Mouse (Mus musculus) limb, embryonic 11.5 days (tissue): Measurements from ENCODE around the gene Snapc1. TPM values are rescaled to one million over a fixed set of nuclear protein-coding genes. Genes with fewer than 3 reads are reported as not detected.

Experiments
- ATAC-seq: fragments of 200-750 bp; cut with Nextera tagmentation; 2 replicates; pipeline ENCODE4 v1.8.0; 2017; ENCODE audit warnings: low read depth; ENCODE audit not compliant: insufficient number of reproducible peaks, low FRiP score, low TSS enrichment
- DNase-seq: peaks from one replicate; pipeline ENCODE4 v3.0.0-alpha.2; 2015; ENCODE audit warnings: low spot score
- H3K27ac ChIP-seq: fragments of 300-500 bp; sonication (generic); replicated peaks from 2 replicates; pipeline ENCODE4 v1.5.1; 2014; ENCODE audit warnings: low read depth, mild to moderate bottlenecking, low read length
- H3K27me3 ChIP-seq: fragments of 300-500 bp; sonication (generic); 2 replicates; pipeline ENCODE4 v1.6.1; 2014; ENCODE audit warnings: mild to moderate bottlenecking, low read length, mixed read lengths; ENCODE audit not compliant: control insufficient read depth, insufficient read depth
- H3K36me3 ChIP-seq: fragments of 300-500 bp; sonication (generic); 2 replicates; pipeline ENCODE4 v1.6.1; 2014; ENCODE audit warnings: mild to moderate bottlenecking, low read length, moderate library complexity, mixed read lengths; ENCODE audit not compliant: control insufficient read depth, insufficient read depth
- H3K4me1 ChIP-seq: fragments of 300-500 bp; sonication (generic); 2 replicates; pipeline ENCODE4 v1.6.1; 2014; ENCODE audit warnings: low read length, mixed read lengths; ENCODE audit not compliant: control insufficient read depth, insufficient read depth
- H3K4me2 ChIP-seq: fragments of 300-500 bp; sonication (generic); 2 replicates; pipeline ENCODE4 v1.6.1; 2014; ENCODE audit warnings: low read depth, mild to moderate bottlenecking, moderate library complexity; ENCODE audit not compliant: severe bottlenecking
- H3K4me3 ChIP-seq: fragments of 300-500 bp; sonication (generic); 2 replicates; pipeline ENCODE4 v1.5.1; 2014; ENCODE audit warnings: low read depth, low read length
- H3K9ac ChIP-seq: fragments of 300-500 bp; sonication (generic); 2 replicates; pipeline ENCODE4 v1.6.1; 2014; ENCODE audit warnings: mild to moderate bottlenecking, low read length
- H3K9me3 ChIP-seq: fragments of 300-500 bp; sonication (generic); 2 replicates; pipeline ENCODE4 v1.6.1; 2016; ENCODE audit warnings: low read length; ENCODE audit not compliant: control insufficient read depth
- WGBS: fragments of 180-500 bp; shearing (Covaris S2); extraction: QIAGEN DNeasy Blood & Tissue Kit; methylation state at CpG from one replicate; pipeline ENCODE4 v1.1.7; 2014; 5-methylcytosine and 5-hydroxymethylcytosine counted together
- polyA plus RNA-seq: library from polyadenylated mRNA; unstranded; fragments of >200 nt; fragmentation: Nextera tagmentation; extraction: Ambion mirVana; gene quantifications from 2 replicates; pipeline ENCODE4 v1.2.1, GENCODE M21; 2014

The Snapc1 gene
- polyA plus RNA-seq, 1 experiment from 2014 or later = 22.2 TPM

DNA sequence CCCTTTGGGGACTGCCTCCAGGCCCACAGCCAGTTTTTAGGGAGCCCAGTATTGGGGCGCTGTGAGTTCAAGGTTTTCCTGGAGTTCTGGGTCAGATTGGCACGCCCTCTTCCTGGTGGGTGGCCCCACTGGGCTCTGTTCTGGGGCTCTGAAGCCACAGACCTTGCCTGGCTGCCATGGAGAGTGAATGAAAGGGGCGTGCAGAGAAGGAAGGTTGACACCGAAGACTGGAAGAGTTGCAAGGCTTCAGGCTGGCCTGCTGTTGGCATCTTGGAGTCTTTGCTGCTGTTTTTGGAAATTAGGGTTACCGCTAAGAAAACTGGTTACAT is 33.8 kb downstream of the Snapc1 start:
- 0 out of 2 replicates have a peak, but pooled peaks have one; percentile 25 for ATAC-seq
- peak overlapping the region; percentile 46 for H3K4me3 ChIP-seq
- no peak for DNase-seq
- 32% methylated on average over 5 of the region's 5 CpGs for WGBS
- 0 out of 2 replicates have a peak, but pooled peaks cover 3% of the 10 kb centered on the region for H3K4me1 ChIP-seq
- no peaks in the 10 kb centered on the region for H3K36me3 ChIP-seq
- H3K4me2 ChIP-seq = peak overlapping the region; percentile 92
- no peak overlapping the region for H3K27ac ChIP-seq
- H3K9ac ChIP-seq = peak overlapping the region; percentile 69
- peaks cover 19% of the 10 kb centered on the region for H3K27me3 ChIP-seq
- no peaks in the 10 kb centered on the region for H3K9me3 ChIP-seq

DNA sequence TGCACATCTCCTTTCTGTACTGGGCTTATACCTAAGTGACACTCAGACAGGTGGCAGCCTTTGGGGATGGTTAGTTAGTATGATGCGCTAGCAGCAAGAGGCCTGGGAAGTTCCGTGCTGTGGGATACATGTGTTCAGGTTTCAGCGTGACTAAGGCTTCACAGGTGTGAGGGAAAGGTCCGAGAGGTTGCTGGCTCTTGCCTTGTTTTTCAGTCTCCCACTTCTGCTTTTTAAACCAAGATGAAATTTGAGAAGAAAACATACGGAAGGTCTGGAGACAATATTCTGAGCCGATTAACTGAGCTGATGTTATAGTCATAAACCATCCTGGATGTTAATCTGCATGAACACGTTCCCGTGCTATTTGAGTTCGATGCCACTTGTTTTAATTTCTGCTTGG is 38.2 kb downstream of the Snapc1 start:
- H3K4me3 ChIP-seq = no peak overlapping the region
- no peak for ATAC-seq
- H3K36me3 ChIP-seq = no peaks in the 10 kb centered on the region
- 0 out of 2 replicates have a peak, but pooled peaks cover 3% of the 10 kb centered on the region for H3K4me1 ChIP-seq
- H3K9me3 ChIP-seq = no peaks in the 10 kb centered on the region
- H3K27ac ChIP-seq = no peak overlapping the region
- no peak overlapping the region for H3K4me2 ChIP-seq
- WGBS = 81% methylated on average over 9 of the region's 9 CpGs
- no peak for DNase-seq
- no peak overlapping the region for H3K9ac ChIP-seq
- H3K27me3 ChIP-seq = peaks cover 9% of the 10 kb centered on the region

DNA sequence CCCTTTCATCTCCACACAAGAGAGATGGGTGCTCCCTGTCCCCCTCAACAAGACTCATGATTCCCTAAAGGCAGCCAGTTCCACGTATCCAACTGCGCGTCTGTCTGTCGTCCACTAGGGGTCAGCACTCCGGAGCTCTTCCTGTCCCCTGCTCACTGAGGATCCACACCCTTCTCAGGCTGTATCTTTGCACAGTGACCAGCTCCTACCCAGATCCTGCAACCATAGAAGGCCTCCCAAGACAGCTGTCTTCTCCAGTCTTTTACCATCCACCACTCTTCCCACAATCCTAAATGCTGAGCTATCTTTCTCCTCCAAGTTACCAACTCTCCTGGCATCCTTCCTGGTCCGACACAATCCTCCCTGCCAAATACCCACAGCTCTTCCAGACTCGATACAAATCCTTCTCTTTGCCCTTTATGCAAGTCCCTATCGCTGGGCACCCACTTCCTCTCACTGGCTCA is 45.2 kb downstream of the Snapc1 start:
- Histone ChIP-seq H3K36me3 (no peaks in the 10 kb centered on the region), H3K9me3 (no peaks in the 10 kb centered on the region), H3K9ac (no peak overlapping the region), H3K4me1 (no peaks in the 10 kb centered on the region), H3K27me3 (no peaks in the 10 kb centered on the region), H3K4me2 (no peak overlapping the region), H3K27ac (no peak overlapping the region), H3K4me3 (no peak overlapping the region)
- 23% methylated on average over 8 of the region's 8 CpGs for WGBS
- DNase-seq = peak; percentile 53
- 0 out of 2 replicates have a peak, but pooled peaks have one; percentile 35 for ATAC-seq

DNA sequence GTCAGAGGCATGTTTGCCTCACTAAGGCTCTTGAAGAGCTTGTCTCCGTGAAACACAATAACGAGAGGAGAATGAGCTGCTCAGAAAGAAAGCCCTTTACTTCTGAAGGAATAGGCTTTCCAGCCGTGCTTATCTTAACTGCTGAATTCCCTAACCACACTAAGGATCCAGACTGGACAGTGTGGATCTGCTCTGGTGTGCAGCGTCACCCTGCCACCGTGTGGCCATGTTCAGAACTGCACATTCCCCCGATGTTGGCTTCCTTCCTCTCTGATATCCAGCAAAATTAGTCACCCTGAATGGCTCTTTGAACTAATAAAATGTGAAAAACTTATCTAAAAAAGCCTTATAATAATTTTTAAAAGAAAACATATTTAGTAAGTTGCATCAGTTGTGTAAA is 49.5 kb downstream of the Snapc1 start:
- Histone ChIP-seq H3K9me3 (no peaks in the 10 kb centered on the region), H3K9ac (no peak overlapping the region), H3K27ac (no peak overlapping the region), H3K4me3 (no peak overlapping the region), H3K36me3 (no peaks in the 10 kb centered on the region), H3K4me1 (no peaks in the 10 kb centered on the region), H3K27me3 (no peaks in the 10 kb centered on the region), H3K4me2 (peak overlapping the region; percentile 5; the same call in 1 of the 2 replicates)
- 2% methylated on average over 6 of the region's 6 CpGs for WGBS
- ATAC-seq (peak; percentile 76; the same call in 1 of the 2 replicates), DNase-seq (peak; percentile 85)

DNA sequence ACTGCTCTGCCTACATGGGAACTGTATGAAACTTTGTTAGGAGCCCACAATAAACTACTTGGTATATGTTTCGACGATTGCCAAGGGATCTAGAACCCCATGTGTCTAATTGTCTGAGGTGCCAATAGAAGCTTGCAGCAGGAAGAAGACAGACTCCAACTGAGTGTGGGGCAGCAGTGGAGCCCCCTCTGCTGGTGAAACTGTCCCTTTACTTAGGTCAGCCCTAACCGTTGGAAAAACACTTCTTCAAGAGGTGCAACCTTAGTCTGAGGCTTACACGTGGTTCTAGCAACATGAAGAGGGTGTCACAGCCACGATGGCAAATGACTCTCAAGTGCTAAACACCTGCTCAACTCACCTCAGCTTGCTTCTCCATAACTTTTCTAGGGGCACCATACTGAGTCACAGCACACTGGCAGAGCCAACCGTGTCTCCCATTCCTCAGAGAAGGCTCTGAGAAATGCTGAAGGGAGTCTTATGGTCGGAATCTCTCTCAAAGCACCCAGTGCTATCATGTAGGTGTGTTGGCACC is 50.5 kb downstream of the Snapc1 start:
- H3K9ac ChIP-seq = no peak overlapping the region
- ATAC-seq (no peak), DNase-seq (no peak)
- H3K27ac ChIP-seq = no peak overlapping the region
- 61% methylated on average over 7 of the region's 7 CpGs for WGBS
- H3K27me3 ChIP-seq = no peaks in the 10 kb centered on the region
- H3K4me3 ChIP-seq = no peak overlapping the region
- no peaks in the 10 kb centered on the region for H3K9me3 ChIP-seq
- H3K36me3 ChIP-seq = no peaks in the 10 kb centered on the region
- no peaks in the 10 kb centered on the region for H3K4me1 ChIP-seq
- no peak overlapping the region for H3K4me2 ChIP-seq

DNA sequence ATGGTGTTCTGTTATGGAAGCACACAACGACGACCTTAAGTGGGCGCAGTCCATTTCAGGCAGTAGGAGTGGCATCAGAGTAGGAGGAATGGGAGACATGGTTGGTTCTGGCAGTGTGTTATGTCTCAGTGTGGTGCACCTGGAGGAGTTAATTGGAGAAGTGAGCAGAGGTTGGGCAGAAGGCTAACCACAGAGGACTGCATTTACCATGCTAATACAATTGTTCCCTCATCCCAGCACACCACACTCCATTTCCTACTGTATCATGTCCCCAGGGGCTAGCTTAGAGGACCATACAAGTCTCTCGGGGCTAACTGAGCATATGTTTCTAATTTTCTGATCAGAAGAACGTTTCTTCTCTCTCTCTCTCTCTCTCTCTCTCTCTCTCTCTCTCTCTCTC is 51.2 kb downstream of the Snapc1 start:
- H3K27me3 ChIP-seq = no peaks in the 10 kb centered on the region
- H3K27ac ChIP-seq = no peak overlapping the region
- H3K9me3 ChIP-seq = no peaks in the 10 kb centered on the region
- 62% methylated on average over 5 of the region's 5 CpGs for WGBS
- no peak overlapping the region for H3K4me2 ChIP-seq
- H3K9ac ChIP-seq = no peak overlapping the region
- DNase-seq = no peak
- H3K4me3 ChIP-seq = no peak overlapping the region
- no peaks in the 10 kb centered on the region for H3K4me1 ChIP-seq
- no peak for ATAC-seq
- no peaks in the 10 kb centered on the region for H3K36me3 ChIP-seq

DNA sequence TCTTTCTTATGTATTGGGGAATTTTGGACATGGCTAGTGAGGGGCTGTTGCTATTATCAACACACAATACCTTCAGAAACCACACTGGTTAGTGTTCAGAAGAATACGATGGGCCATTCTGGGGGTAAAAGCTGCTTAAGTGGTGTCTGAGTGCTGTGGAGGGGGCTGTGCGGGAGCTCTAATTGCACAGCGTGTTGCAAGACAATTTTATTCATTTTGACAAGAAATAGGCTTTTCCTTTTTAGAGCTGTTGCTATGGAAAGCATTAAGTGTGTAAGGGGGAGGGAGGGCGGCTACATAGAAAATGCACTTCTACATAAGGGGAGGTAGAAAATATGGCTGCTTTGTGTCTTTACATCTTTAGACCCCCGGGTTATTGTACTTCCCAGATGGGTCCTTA is 59.0 kb downstream of the Snapc1 start:
- ATAC-seq (no peak), DNase-seq (no peak)
- Histone ChIP-seq H3K4me2 (no peak overlapping the region), H3K4me3 (no peak overlapping the region), H3K9me3 (no peaks in the 10 kb centered on the region), H3K27ac (no peak overlapping the region), H3K27me3 (no peaks in the 10 kb centered on the region), H3K9ac (no peak overlapping the region), H3K36me3 (no peaks in the 10 kb centered on the region), H3K4me1 (no peaks in the 10 kb centered on the region)
- WGBS = 78% methylated on average over 5 of the region's 5 CpGs

DNA sequence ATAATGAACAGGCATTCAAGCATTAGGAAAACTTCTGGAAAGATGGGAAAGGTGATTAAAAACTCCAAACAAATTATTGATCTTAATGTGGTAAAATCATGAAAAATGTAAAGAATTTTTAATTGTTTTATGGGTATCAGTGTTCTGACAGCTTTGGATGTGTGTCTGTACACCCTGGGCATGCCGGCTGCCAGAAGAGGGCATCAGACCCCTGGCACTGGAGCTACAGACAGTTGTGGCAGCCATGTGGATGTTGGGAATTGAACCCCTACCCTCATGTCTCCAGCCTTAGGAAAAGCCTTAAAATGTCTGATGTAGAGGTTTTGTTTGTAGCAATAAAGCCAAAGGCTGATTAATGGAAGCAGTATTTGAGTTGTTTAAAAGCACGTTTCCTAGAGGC is 60.6 kb downstream of the Snapc1 start:
- H3K4me2 ChIP-seq = no peak overlapping the region
- H3K4me3 ChIP-seq = no peak overlapping the region
- peak; percentile 13 for DNase-seq
- no peak for ATAC-seq
- H3K27me3 ChIP-seq = no peaks in the 10 kb centered on the region
- no peaks in the 10 kb centered on the region for H3K36me3 ChIP-seq
- 89% methylated on average over 2 of the region's 2 CpGs for WGBS
- no peaks in the 10 kb centered on the region for H3K9me3 ChIP-seq
- no peak overlapping the region for H3K9ac ChIP-seq
- H3K4me1 ChIP-seq = no peaks in the 10 kb centered on the region
- H3K27ac ChIP-seq = no peak overlapping the region
